Mouse (Mus musculus) cerebellum, adult 2 months (tissue): ENCODE measurements around the gene C6. TPM values are rescaled to one million over a fixed set of nuclear protein-coding genes. Genes with fewer than 3 reads are reported as not detected.

ENCODE experiments used
- DNase-seq, 2 experiments: peaks; one replicate each; pipeline ENCODE4 v3.0.0; 2021
- H3K27ac ChIP-seq: fragments of 200-500 bp; 2 replicates; pipeline ENCODE4 v1.5.1; 2012; ENCODE audit warnings: low read length, control low read depth, inconsistent platforms; ENCODE audit not compliant: insufficient read depth
- H3K27me3 ChIP-seq: fragments of 200-500 bp; 2 replicates; pipeline ENCODE4 v1.6.1; 2012; ENCODE audit warnings: inconsistent platforms, mild to moderate bottlenecking, low read length, moderate library complexity; ENCODE audit not compliant: control insufficient read depth, insufficient read depth
- H3K4me1 ChIP-seq: fragments of 200-500 bp; 2 replicates; pipeline ENCODE4 v1.6.1; 2011; ENCODE audit warnings: low read length; ENCODE audit not compliant: control insufficient read depth, insufficient read depth
- H3K4me3 ChIP-seq: fragments of 200-500 bp; replicated peaks from 2 replicates; pipeline ENCODE3; 2011; ENCODE audit warnings: mild to moderate bottlenecking, low read depth, low read length, control low read depth; ENCODE audit not compliant: insufficient read depth
- CTCF ChIP-seq: fragments of 200-500 bp; IDR thresholded peaks from 2 replicates; pipeline ENCODE4 v1.5.1; 2011; ENCODE audit warnings: low read depth, mild to moderate bottlenecking, control low read depth, low read length, moderate library complexity, borderline replicate concordance; ENCODE audit not compliant: insufficient read depth
- POLR2A ChIP-seq: fragments of 200-500 bp; IDR thresholded peaks from 2 replicates; pipeline ENCODE4 v1.6.1; 2011; ENCODE audit warnings: low read length, control low read depth, borderline replicate concordance; ENCODE audit not compliant: insufficient read depth
- WGBS: fragments of 180-500 bp; shearing (Covaris S2); methylation state at CpG from one replicate; pipeline ENCODE4 v1.1.7; 2018; 5-methylcytosine and 5-hydroxymethylcytosine counted together
- polyA plus RNA-seq: library from polyadenylated mRNA; depleted of rRNA; stranded (reverse); fragments of >200 nt; gene quantifications from 2 replicates; pipeline ENCODE4 v1.2.3, GENCODE M21; 2012; rRNA removed

C6 gene
- polyA plus RNA-seq, 1 experiment: not detected

DNA sequence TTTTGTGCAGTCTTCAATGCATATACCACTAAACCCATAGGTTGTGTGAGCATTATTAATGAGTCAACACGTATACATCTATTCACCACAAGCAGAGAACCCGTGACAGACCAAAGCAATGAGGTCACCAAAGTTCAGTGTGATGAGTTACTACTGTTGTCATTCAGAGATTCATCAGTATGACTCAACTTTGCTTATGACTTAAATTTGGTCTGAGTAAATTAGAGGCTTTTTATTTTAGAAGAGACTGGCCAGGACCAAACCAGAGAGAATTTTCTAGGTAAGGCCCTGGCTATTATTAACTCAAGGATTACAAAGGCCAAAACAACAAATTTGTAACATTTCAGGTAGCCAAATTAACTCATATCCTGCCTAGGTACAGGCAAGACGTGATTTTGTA, 109.4 kb downstream of the C6 start:
- Histone ChIP-seq H3K27me3 (no peaks in the 10 kb centered on the region), H3K4me3 (no peak overlapping the region), H3K4me1 (no peaks in the 10 kb centered on the region), H3K27ac (no peak overlapping the region)
- DNase-seq: no peak
- TF ChIP-seq CTCF (no peak), POLR2A (no peak)
- 82% methylated on average over 3 of the region's 3 CpGs for whole genome bisulfite sequencing

DNA sequence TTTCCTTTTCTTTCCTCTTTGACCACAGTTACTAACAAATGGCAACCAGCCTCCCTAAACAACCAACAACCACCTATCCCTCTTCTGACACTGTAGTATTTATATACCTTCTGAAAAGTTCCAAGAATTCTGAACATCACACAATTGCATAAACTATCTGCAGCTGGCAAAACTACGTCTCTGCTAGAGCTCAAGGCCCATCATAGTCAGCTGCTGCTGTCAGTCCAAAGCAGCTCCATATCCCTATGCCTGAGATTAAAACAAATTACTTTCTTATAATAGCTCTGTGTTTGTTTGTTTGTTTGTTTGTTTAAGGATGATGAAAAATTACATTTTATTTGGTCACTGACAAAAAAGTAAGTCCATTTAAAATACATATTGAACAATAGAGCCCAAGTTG, 123.0 kb downstream of the C6 start:
- Histone ChIP-seq H3K4me1 (no peaks in the 10 kb centered on the region), H3K4me3 (no peak overlapping the region), H3K27ac (no peak overlapping the region), H3K27me3 (no peaks in the 10 kb centered on the region)
- TF ChIP-seq POLR2A: no peak
- TF ChIP-seq CTCF: no peak
- 97% methylated on average over 1 of the region's 1 CpGs for WGBS
- DNase-seq: no peak

Other genes with a start within 250 kb of the C6 start
- gene Mroh2b, start 171.6 kb downstream of the C6 start, polyA plus RNA-seq: not detected in 2 replicates